ENCODE assay signal across 9 mouse cellular contexts in genomic region chr9:71667616-71668015, GRCm38 (mm10).
DNase-seq lines count a peak whose midpoint lies in the region; ATAC-seq and TF ChIP-seq lines count a peak whose summit lies in the region.
"Had no signal": no experiment of that assay in that cellular context is flagged by ENCODE, and none has a peak within 500 bp of the region (broad histone marks: within the 10 kb centered on the region; RNA-seq: fewer than 3 reads in every experiment).

No protein-coding gene starts in this region.

- peaks cover 3% of the 10 kb centered on the region; the same call in 1 of the 2 replicates for H3K36me3 ChIP-seq in heart, embryonic 11.5 days (ENCODE audit: control insufficient read depth, insufficient read depth, low read length)
- H3K36me3 ChIP-seq in kidney, embryonic 16.5 days (ENCODE audit: insufficient read depth, low read length), result no peaks in the 10 kb centered on the region
- H3K36me3 ChIP-seq in small intestine, adult 2 months (ENCODE audit: control insufficient read depth, insufficient read depth, low read length), result no peaks in the 10 kb centered on the region
- H3K36me3 ChIP-seq in hindbrain, embryonic 12.5 days, result no peaks in the 10 kb centered on the region
- H3K36me3 ChIP-seq in midbrain, embryonic 11.5 days (ENCODE audit: control insufficient read depth, insufficient read depth, low read length), result no peaks in the 10 kb centered on the region

- no peak for DNase-seq in left cerebral cortex, adult 2 months (ENCODE audit: extremely low spot score in 1 of 2, low spot score in 2 of 2)
- DNase-seq in left cerebral cortex, adult 18-20 months (ENCODE audit: low spot score in 2 of 2), result no peak
- DNase-seq in retina, embryonic 14.5 days (ENCODE audit: low spot score), result no peak
- no peak for DNase-seq in midbrain, embryonic 11.5 days (ENCODE audit: low spot score, missing footprints)

- intact Hi-C loops in left cerebral cortex, adult 2 months (cut with DNase I), result no loop called here

- peak overlapping the region; percentile 44; the same call in 1 of the 2 replicates for H3K27ac ChIP-seq in left cerebral cortex, adult 2 months
- H3K27ac ChIP-seq in heart, embryonic 11.5 days (ENCODE audit: low read depth, low read length), result peak overlapping the region; percentile 68
- peak overlapping the region; percentile 59 for H3K27ac ChIP-seq in kidney, embryonic 16.5 days (ENCODE audit: low read length)
- peak overlapping the region; percentile 20; the same call in 1 of the 2 replicates for H3K27ac ChIP-seq in small intestine, adult 2 months (ENCODE audit: insufficient read depth, low read depth, low read length)
- H3K27ac ChIP-seq in hindbrain, embryonic 12.5 days, result no peak overlapping the region
- H3K27ac ChIP-seq in midbrain, embryonic 11.5 days (ENCODE audit: low read depth, low read length), result no peak overlapping the region
- H3K27ac ChIP-seq: limb, embryonic 13.5 days had no signal

- TF ChIP-seq POLR2A in small intestine, adult 2 months (IDR thresholded peaks at IDR 0.05; ENCODE audit: low read depth, low read length), result no peak

- WGBS in heart, embryonic 11.5 days (ENCODE audit: insufficient replicate concordance), result 44% methylated on average over 5 of the region's 5 CpGs
- WGBS in kidney, embryonic 16.5 days, result 16% methylated on average over 5 of the region's 5 CpGs
- WGBS in small intestine, adult 2 months, result 13% methylated on average over 5 of the region's 5 CpGs
- WGBS in hindbrain, embryonic 12.5 days, result 52% methylated on average over 5 of the region's 5 CpGs
- 63% methylated on average over 5 of the region's 5 CpGs for WGBS in midbrain, embryonic 11.5 days

- no peaks in the 10 kb centered on the region for H3K9me3 ChIP-seq in heart, embryonic 11.5 days (replicated peaks; ENCODE audit: control insufficient read depth, low read length)
- H3K9me3 ChIP-seq in kidney, embryonic 16.5 days (ENCODE audit: low read length), result no peaks in the 10 kb centered on the region; the same call in 1 of the 2 replicates
- no peaks in the 10 kb centered on the region for H3K9me3 ChIP-seq in hindbrain, embryonic 12.5 days (replicated peaks)
- no peaks in the 10 kb centered on the region for H3K9me3 ChIP-seq in midbrain, embryonic 11.5 days (ENCODE audit: control insufficient read depth, low read length)
- H3K9me3 ChIP-seq: limb, embryonic 13.5 days had no signal

- peaks cover 63% of the 10 kb centered on the region for H3K4me1 ChIP-seq in heart, embryonic 11.5 days (ENCODE audit: control insufficient read depth, insufficient read depth, low read length)
- peaks cover 52% of the 10 kb centered on the region for H3K4me1 ChIP-seq in kidney, embryonic 16.5 days (ENCODE audit: insufficient read depth, low read length)
- H3K4me1 ChIP-seq in small intestine, adult 2 months (ENCODE audit: control insufficient read depth, insufficient read depth, insufficient read length, low read length), result peaks cover 12% of the 10 kb centered on the region; the same call in 1 of the 2 replicates
- 0 out of 2 replicates have a peak, but pooled peaks cover 3% of the 10 kb centered on the region for H3K4me1 ChIP-seq in hindbrain, embryonic 12.5 days
- no peaks in the 10 kb centered on the region for H3K4me1 ChIP-seq in midbrain, embryonic 11.5 days (ENCODE audit: control insufficient read depth, insufficient read depth, low read length)

- no peak overlapping the region for H3K4me3 ChIP-seq in left cerebral cortex, adult 2 months
- H3K4me3 ChIP-seq in heart, embryonic 11.5 days (ENCODE audit: low read depth, low read length), result no peak overlapping the region
- H3K4me3 ChIP-seq in kidney, embryonic 16.5 days (ENCODE audit: low read length), result no peak overlapping the region
- H3K4me3 ChIP-seq in small intestine, adult 2 months (ENCODE audit: low read depth, low read length), result no peak overlapping the region
- no peak overlapping the region for H3K4me3 ChIP-seq in hindbrain, embryonic 12.5 days
- H3K4me3 ChIP-seq in midbrain, embryonic 11.5 days (ENCODE audit: low read depth, low read length), result no peak overlapping the region
- H3K4me3 ChIP-seq: limb, embryonic 13.5 days had no signal

- no peaks in the 10 kb centered on the region for H3K27me3 ChIP-seq in heart, embryonic 11.5 days (ENCODE audit: control insufficient read depth, insufficient read depth, low read length)
- H3K27me3 ChIP-seq in kidney, embryonic 16.5 days (ENCODE audit: insufficient read depth, low read length), result no peaks in the 10 kb centered on the region
- no peaks in the 10 kb centered on the region for H3K27me3 ChIP-seq in small intestine, adult 2 months (ENCODE audit: control insufficient read depth, insufficient read depth, low read length)
- H3K27me3 ChIP-seq in hindbrain, embryonic 12.5 days, result no peaks in the 10 kb centered on the region
- H3K27me3 ChIP-seq in midbrain, embryonic 11.5 days (ENCODE audit: control insufficient read depth, insufficient read depth, low read length), result no peaks in the 10 kb centered on the region
- H3K27me3 ChIP-seq: limb, embryonic 13.5 days had no signal

- no peak for TF ChIP-seq CTCF in left cerebral cortex, adult 2 months (IDR thresholded peaks at IDR 0.05)
- TF ChIP-seq CTCF in small intestine, adult 2 months (IDR thresholded peaks at IDR 0.05; ENCODE audit: extremely low read depth, insufficient read length, insufficient replicate concordance, low read depth, low read length), result no peak

- no peak for ATAC-seq in heart, embryonic 11.5 days (replicated peaks; ENCODE audit: insufficient number of reproducible peaks, low FRiP score, low TSS enrichment)
- ATAC-seq in kidney, embryonic 16.5 days (ENCODE audit: low FRiP score, low TSS enrichment), result no peak
- ATAC-seq in hindbrain, embryonic 12.5 days (ENCODE audit: low FRiP score), result no peak
- ATAC-seq in midbrain, embryonic 11.5 days (ENCODE audit: low FRiP score), result no peak

- H3K9ac ChIP-seq in heart, embryonic 11.5 days (ENCODE audit: low read depth, low read length), result no peak overlapping the region
- no peak overlapping the region for H3K9ac ChIP-seq in kidney, embryonic 16.5 days (replicated peaks; ENCODE audit: low read length)
- no peak overlapping the region for H3K9ac ChIP-seq in hindbrain, embryonic 12.5 days
- H3K9ac ChIP-seq in midbrain, embryonic 11.5 days (ENCODE audit: low read length), result no peak overlapping the region
- H3K9ac ChIP-seq: limb, embryonic 13.5 days had no signal

- no peak overlapping the region for H3K4me2 ChIP-seq in heart, embryonic 11.5 days
- H3K4me2 ChIP-seq in kidney, embryonic 16.5 days (replicated peaks; ENCODE audit: low read depth, low read length), result no peak overlapping the region
- no peak overlapping the region for H3K4me2 ChIP-seq in hindbrain, embryonic 12.5 days (replicated peaks)
- no peak overlapping the region for H3K4me2 ChIP-seq in midbrain, embryonic 11.5 days
- H3K4me2 ChIP-seq: limb, embryonic 13.5 days had no signal

Comparison
In these comparisons a context has a peak if more than half of its experiments do, and no peak if none do; other contexts are left out.
1. H3K27ac ChIP-seq: peak in left cerebral cortex, adult 2 months (single experiment), heart, embryonic 11.5 days (single experiment), kidney, embryonic 16.5 days (single experiment) and small intestine, adult 2 months (single experiment); none in hindbrain, embryonic 12.5 days (single experiment) and midbrain, embryonic 11.5 days (single experiment).